Mouse (Mus musculus): ENCODE results near the gene Pgm5.

GRCm38 (mm10) chr19:24824517-24824916 lies 37.1 kb downstream of the Pgm5 start:
- TF ChIP-seq CTCF (IDR thresholded peaks at IDR 0.05; ENCODE audit: extremely low read depth, insufficient read depth, insufficient read length, insufficient replicate concordance) (no peak), POLR2A (IDR thresholded peaks at IDR 0.05; ENCODE audit: low read depth, low read length) (no peak)
